Mouse (Mus musculus): ENCODE data around the gene Mob2. TPM values are rescaled to one million over a fixed set of nuclear protein-coding genes. Genes with fewer than 3 reads are reported as not detected.

Gene Mob2
- polyA plus RNA-seq (2012; ENCODE audit: low replicate concordance), result 10.0 and 53.1 TPM in 2 replicates

GRCm38 (mm10) chr7:142060931-142061565, at the start of gene Mob2:
Gene Mob2 (minus strand): TSS chr7:142061065.

GRCm38 (mm10) chr7:142095183-142095931, 34.5 kb upstream of the Mob2 start, which contains the start of gene Dusp8:
Gene Dusp8 (minus strand): TSS chr7:142095843.

Other genes with a start within 250 kb of the Mob2 start
- gene Muc5b, start 222.0 kb downstream of the Mob2 start, polyA plus RNA-seq (2012; ENCODE audit: low replicate concordance), result not detected in 2 replicates
- gene Tollip, start 142.6 kb downstream of the Mob2 start, polyA plus RNA-seq (2012; ENCODE audit: low replicate concordance), result 57.6 and 72.5 TPM in 2 replicates
- not detected in 2 replicates for gene Brsk2, start 111.3 kb downstream of the Mob2 start, polyA plus RNA-seq (2012; ENCODE audit: low replicate concordance)
- gene Dusp8, start 34.8 kb upstream of the Mob2 start, polyA plus RNA-seq (2012; ENCODE audit: low replicate concordance), result 14.9 and 17.9 TPM in 2 replicates
- not detected in 2 replicates for gene Gm45618, start 59.7 kb upstream of the Mob2 start, polyA plus RNA-seq (2012; ENCODE audit: low replicate concordance)
- gene Gm39115, start 75.0 kb upstream of the Mob2 start, polyA plus RNA-seq (2012; ENCODE audit: low replicate concordance), result not detected in 2 replicates
- not detected in 2 replicates for gene Gm45337, start 83.5 kb upstream of the Mob2 start, polyA plus RNA-seq (2012; ENCODE audit: low replicate concordance)
- gene Gm29735, start 96.0 kb upstream of the Mob2 start, polyA plus RNA-seq (2012; ENCODE audit: low replicate concordance), result not detected in 2 replicates
- gene Gm4553, start 104.7 kb upstream of the Mob2 start, polyA plus RNA-seq (2012; ENCODE audit: low replicate concordance), result not detected in 2 replicates
- gene Krtap5-2, start 114.9 kb upstream of the Mob2 start, polyA plus RNA-seq (2012; ENCODE audit: low replicate concordance), result not detected in 2 replicates
- not detected in 2 replicates for gene Gm10153, start 129.3 kb upstream of the Mob2 start, polyA plus RNA-seq (2012; ENCODE audit: low replicate concordance)
- not detected in 2 replicates for gene Krtap5-3, start 140.3 kb upstream of the Mob2 start, polyA plus RNA-seq (2012; ENCODE audit: low replicate concordance)
- not detected in 2 replicates for gene Gm7579, start 150.8 kb upstream of the Mob2 start, polyA plus RNA-seq (2012; ENCODE audit: low replicate concordance)
- gene Krtap5-5, start 168.9 kb upstream of the Mob2 start, polyA plus RNA-seq (2012; ENCODE audit: low replicate concordance), result not detected in 2 replicates
- gene Gm40460, start 180.0 kb upstream of the Mob2 start, polyA plus RNA-seq (2012; ENCODE audit: low replicate concordance), result not detected in 2 replicates
- gene Gm2431, start 197.3 kb upstream of the Mob2 start, polyA plus RNA-seq (2012; ENCODE audit: low replicate concordance), result not detected in 2 replicates
- gene Gm4559, start 213.3 kb upstream of the Mob2 start, polyA plus RNA-seq (2012; ENCODE audit: low replicate concordance), result not detected in 2 replicates
- gene Krtap5-1, start 236.1 kb upstream of the Mob2 start, polyA plus RNA-seq (2012; ENCODE audit: low replicate concordance), result not detected in 2 replicates
- not detected in 2 replicates for gene Krtap5-4, start 242.5 kb upstream of the Mob2 start, polyA plus RNA-seq (2012; ENCODE audit: low replicate concordance)

Data from leukemia stem cell, adult 10-12 weeks (primary cell).